In genomic region chr7:127231826-127232621, GRCm38 (mm10) we compare ENCODE assay signal across 8 mouse cellular contexts. TPM values are rescaled to one million over a fixed set of nuclear protein-coding genes. Genes with fewer than 3 reads are reported as not detected.
DNase-seq lines count a peak whose midpoint lies in the region; ATAC-seq and TF ChIP-seq lines count a peak whose summit lies in the region.

No protein-coding gene starts in this region.

- H3K36me3 ChIP-seq in heart, embryonic 10.5 days: peaks cover 51% of the 10 kb centered on the region
- peaks cover 22 to 50% of the 10 kb centered on the region in 2 experiments for H3K36me3 ChIP-seq in CH12.LX (replicated peaks in 1 of 2; ENCODE audit: control insufficient read depth in 1 of 2, insufficient read depth in 1 of 2, low read length in 1 of 2)
- H3K36me3 ChIP-seq in forebrain, embryonic 12.5 days (replicated peaks): peaks cover 48% of the 10 kb centered on the region
- H3K36me3 ChIP-seq in liver, embryonic 14.5 days (replicated peaks; ENCODE audit: control insufficient read depth, insufficient read depth, low read depth): peaks cover 16% of the 10 kb centered on the region

- no peak for ATAC-seq in forebrain, embryonic 12.5 days (ENCODE audit: low FRiP score)
- no peak for ATAC-seq in liver, embryonic 14.5 days (ENCODE audit: insufficient read depth)
- ATAC-seq in erythroid progenitor cell, adult 5-6 weeks (replicated peaks; ENCODE audit: low FRiP score, poor library complexity, severe bottlenecking): no peak

- H3K4me3 ChIP-seq in heart, embryonic 10.5 days: peak overlapping the region; percentile 94
- H3K4me3 ChIP-seq in CH12.LX (replicated peaks in 1 of 3; ENCODE audit: low read depth in 2 of 3, low read length in 2 of 3, poor library complexity in 1 of 3): peak overlapping the region; percentile 94 to 98 (median 97)
- peak overlapping the region; percentile 97 for H3K4me3 ChIP-seq in forebrain, embryonic 12.5 days (replicated peaks)
- peak overlapping the region; percentile 91 to 92 for H3K4me3 ChIP-seq in liver, embryonic 14.5 days (ENCODE audit: insufficient read depth in 1 of 2, low read depth in 2 of 2, low read length in 2 of 2)

- peak overlapping the region; percentile 61 for H3K9ac ChIP-seq in CH12.LX (ENCODE audit: insufficient read depth, low read depth)
- H3K9ac ChIP-seq in forebrain, embryonic 12.5 days: peak overlapping the region; percentile 99
- peak overlapping the region; percentile 92 for H3K9ac ChIP-seq in liver, embryonic 14.5 days (replicated peaks)

- dilution Hi-C loops in CH12.LX (cut with MboI; ENCODE audit: extremely low pct_ligation_motif_present, extremely low pct_unique_long_range_greater_than_20kb, low sequenced_read_pairs): no loop called here

- TF ChIP-seq EP300 in CH12.LX (IDR thresholded peaks at IDR 0.05; ENCODE audit: low read length): no peak
- no peak for TF ChIP-seq EP300 in liver, embryonic 14.5 days (IDR thresholded peaks at IDR 0.05; ENCODE audit: low read depth)

- H3K4me2 ChIP-seq in CH12.LX (ENCODE audit: insufficient read depth, low read depth, poor library complexity, severe bottlenecking): peak overlapping the region; percentile 67
- peak overlapping the region; percentile 86 for H3K4me2 ChIP-seq in forebrain, embryonic 12.5 days
- peak overlapping the region; percentile 85 for H3K4me2 ChIP-seq in liver, embryonic 14.5 days (ENCODE audit: low read depth)

- no peak for TF ChIP-seq CTCF in CH12.LX (conservative IDR thresholded peaks at IDR 0.05 in 1 of 2, IDR thresholded peaks at IDR 0.05 in 1 of 2; ENCODE audit: low read depth in 2 of 2, low read length in 2 of 2)
- TF ChIP-seq CTCF in liver, embryonic 14.5 days (IDR thresholded peaks at IDR 0.05; ENCODE audit: low read depth): no peak

- no peak for TF ChIP-seq POLR2A in CH12.LX (IDR thresholded peaks at IDR 0.05; ENCODE audit: low read depth, low read length)

- peaks cover 31% of the 10 kb centered on the region for H3K79me2 ChIP-seq in CH12.LX (replicated peaks; ENCODE audit: control insufficient read depth, extremely low read depth, insufficient read depth, poor library complexity, severe bottlenecking)

- 13% methylated on average over 20 of the region's 20 CpGs for WGBS in heart, embryonic 10.5 days
- 9% methylated on average over 20 of the region's 20 CpGs for WGBS in forebrain, embryonic 12.5 days
- WGBS in liver, embryonic 14.5 days (ENCODE audit: insufficient replicate concordance): 3% methylated on average over 20 of the region's 20 CpGs

- H3K27ac ChIP-seq in heart, embryonic 10.5 days: peak overlapping the region; percentile 98
- peak overlapping the region; percentile 34; the same call in 1 of the 2 replicates for H3K27ac ChIP-seq in CH12.LX (ENCODE audit: insufficient read depth, low read depth)
- peak overlapping the region; percentile 100 for H3K27ac ChIP-seq in forebrain, embryonic 12.5 days
- H3K27ac ChIP-seq in liver, embryonic 14.5 days: peak overlapping the region; percentile 85

- H3K4me1 ChIP-seq in heart, embryonic 10.5 days: peaks cover 31% of the 10 kb centered on the region
- peaks cover 4 to 43% of the 10 kb centered on the region in 2 experiments; a peak in 3 of 4 replicates for H3K4me1 ChIP-seq in CH12.LX (ENCODE audit: control insufficient read depth in 1 of 2, insufficient read depth in 2 of 2)
- H3K4me1 ChIP-seq in forebrain, embryonic 12.5 days: peaks cover 33% of the 10 kb centered on the region
- peaks cover 17 to 21% of the 10 kb centered on the region in 2 experiments for H3K4me1 ChIP-seq in liver, embryonic 14.5 days (replicated peaks; ENCODE audit: control insufficient read depth in 2 of 2, insufficient read depth in 2 of 2, low read length in 1 of 2)

- no peak for DNase-seq in heart, embryonic 10.5 days (ENCODE audit: low spot score)
- DNase-seq in heart, postnatal 4 days: no peak
- no peak for DNase-seq in CH12.LX (ENCODE audit: extremely low read depth)
- no peak for DNase-seq in liver, embryonic 14.5 days (ENCODE audit: low read depth in 3 of 3, low spot score in 3 of 3)
- no peak for DNase-seq in right cerebral cortex, postnatal 4 days
- no peak for DNase-seq in left cerebral cortex, postnatal 25 days (ENCODE audit: low spot score in 2 of 2)

- H3K9me3 ChIP-seq in heart, embryonic 10.5 days: no peaks in the 10 kb centered on the region
- H3K9me3 ChIP-seq in CH12.LX (replicated peaks; ENCODE audit: low read length): no peaks in the 10 kb centered on the region
- H3K9me3 ChIP-seq in forebrain, embryonic 12.5 days: no peaks in the 10 kb centered on the region
- H3K9me3 ChIP-seq in liver, embryonic 14.5 days (ENCODE audit: control insufficient read depth, low read length): no peaks in the 10 kb centered on the region

- in situ Hi-C loops in CH12.LX (cut with MboI; ENCODE audit: low pct_ligation_motif_present, low pct_unique_long_range_greater_than_20kb, low sequenced_read_pairs): no loop called here

- no peak for TF ChIP-seq RAD21 in CH12.LX (IDR thresholded peaks at IDR 0.05; ENCODE audit: low read depth, low read length)

- intact Hi-C loops in left cerebral cortex, postnatal 25 days (cut with DNase I): no loop called here

- no peaks in the 10 kb centered on the region for H3K27me3 ChIP-seq in heart, embryonic 10.5 days (ENCODE audit: insufficient read depth, poor library complexity, severe bottlenecking)
- no peaks in the 10 kb centered on the region for H3K27me3 ChIP-seq in CH12.LX (replicated peaks)
- no peaks in the 10 kb centered on the region for H3K27me3 ChIP-seq in forebrain, embryonic 12.5 days
- no peaks in the 10 kb centered on the region for H3K27me3 ChIP-seq in liver, embryonic 14.5 days (ENCODE audit: control insufficient read depth, insufficient read depth, low read length)

RNA-seq across cellular contexts. Expression of gene Zfp553, which starts 0.8 kb away (rescaled TPM):
- polyA plus RNA-seq in heart, embryonic 10.5 days (2016; fragmentation: Nextera tagmentation; extraction: Ambion mirVana): 30.5 and 42.9 TPM in 2 replicates
- 10 to 100 TPM in 1 of 2 experiments, 1 to 10 TPM in 1; 9.2 to 10.8 TPM for total RNA-seq in heart, postnatal 4 days (2021)
- 17.4 and 18.8 TPM in 2 replicates for total RNA-seq in CH12.LX (2012; rRNA removed)
- total RNA-seq in CH12.LX (2014; rRNA removed): 8.6 and 9.8 TPM in 2 replicates
- 15.0 and 15.2 TPM in 2 replicates for polyA plus RNA-seq in CH12.LX (2012; ENCODE audit: insufficient read length, low read depth)
- polyA plus RNA-seq in forebrain, embryonic 12.5 days (2016; fragmentation: Nextera tagmentation; extraction: Ambion mirVana): 77.6 and 80.2 TPM in 2 replicates
- polyA plus RNA-seq in liver, embryonic 14.5 days (2012; rRNA removed): 3.3 and 3.4 TPM in 2 replicates
- polyA plus RNA-seq in liver, embryonic 14.5 days (2014; fragmentation: Nextera tagmentation; extraction: Ambion mirVana): 2.4 and 2.8 TPM in 2 replicates
- 2.5 and 2.9 TPM in 2 replicates for total RNA-seq in erythroid progenitor cell, adult 5-6 weeks (2015; ENCODE audit: low replicate concordance)
- total RNA-seq in erythroid progenitor cell, adult 5-6 weeks (2017; ENCODE audit: low replicate concordance): 0.77 and 10.0 TPM in 2 replicates
- 10 to 100 TPM; 16.9 to 18.6 TPM for total RNA-seq in left cerebral cortex, postnatal 25 days (2021)

RNA-seq across cellular contexts. Expression of gene Sept1, which starts 0.9 kb away (rescaled TPM):
- polyA plus RNA-seq in heart, embryonic 10.5 days (2016; fragmentation: Nextera tagmentation; extraction: Ambion mirVana): 21.2 and 25.4 TPM in 2 replicates
- total RNA-seq in heart, postnatal 4 days (2021): 10 to 100 TPM; 11.2 to 12.1 TPM
- total RNA-seq in CH12.LX (2012; rRNA removed) (73.8 and 92.3 TPM in 2 replicates), CH12.LX (2014; rRNA removed) (42.1 and 42.7 TPM in 2 replicates)
- polyA plus RNA-seq in CH12.LX (2012; ENCODE audit: insufficient read length, low read depth): 147 and 171 TPM in 2 replicates
- 42.6 and 43.4 TPM in 2 replicates for polyA plus RNA-seq in forebrain, embryonic 12.5 days (2016; fragmentation: Nextera tagmentation; extraction: Ambion mirVana)
- 10.3 and 16.1 TPM in 2 replicates for polyA plus RNA-seq in liver, embryonic 14.5 days (2012; rRNA removed)
- polyA plus RNA-seq in liver, embryonic 14.5 days (2014; fragmentation: Nextera tagmentation; extraction: Ambion mirVana): 7.0 TPM in 2 replicates
- total RNA-seq in erythroid progenitor cell, adult 5-6 weeks (2015; ENCODE audit: low replicate concordance): 36.0 and 65.2 TPM in 2 replicates
- total RNA-seq in erythroid progenitor cell, adult 5-6 weeks (2017; ENCODE audit: low replicate concordance): 24.0 and 44.4 TPM in 2 replicates
- total RNA-seq in left cerebral cortex, postnatal 25 days (2021): 1 to 10 TPM; 3.4 to 3.6 TPM

RNA-seq across cellular contexts. Expression of gene Zfp771, which starts 12.1 kb away (rescaled TPM):
- polyA plus RNA-seq in heart, embryonic 10.5 days (2016; fragmentation: Nextera tagmentation; extraction: Ambion mirVana): 41.3 and 44.6 TPM in 2 replicates
- total RNA-seq in heart, postnatal 4 days (2021): 10 to 100 TPM; 11.6 to 14.2 TPM
- total RNA-seq in CH12.LX (2012; rRNA removed) (26.5 and 29.8 TPM in 2 replicates), CH12.LX (2014; rRNA removed) (23.9 and 27.0 TPM in 2 replicates)
- polyA plus RNA-seq in CH12.LX (2012; ENCODE audit: insufficient read length, low read depth): 34.7 and 35.5 TPM in 2 replicates
- 53.3 and 60.3 TPM in 2 replicates for polyA plus RNA-seq in forebrain, embryonic 12.5 days (2016; fragmentation: Nextera tagmentation; extraction: Ambion mirVana)
- polyA plus RNA-seq in liver, embryonic 14.5 days (2012; rRNA removed): 19.6 and 21.6 TPM in 2 replicates
- 11.0 TPM in 2 replicates for polyA plus RNA-seq in liver, embryonic 14.5 days (2014; fragmentation: Nextera tagmentation; extraction: Ambion mirVana)
- total RNA-seq in erythroid progenitor cell, adult 5-6 weeks (2015; ENCODE audit: low replicate concordance): 4.0 TPM in 1 of 2 replicates, not detected in the other
- 0.26 TPM in 1 of 2 replicates, not detected in the other for total RNA-seq in erythroid progenitor cell, adult 5-6 weeks (2017; ENCODE audit: low replicate concordance)
- 10 to 100 TPM; 55.3 to 55.5 TPM for total RNA-seq in left cerebral cortex, postnatal 25 days (2021)

RNA-seq across cellular contexts. Expression of gene Mylpf, which starts 23.3 kb away (rescaled TPM):
- 40.4 and 51.1 TPM in 2 replicates for polyA plus RNA-seq in heart, embryonic 10.5 days (2016; fragmentation: Nextera tagmentation; extraction: Ambion mirVana)
- total RNA-seq in heart, postnatal 4 days (2021): 10 to 100 TPM in 1 of 2 experiments, 1 to 10 TPM in 1; 3.1 to 33.0 TPM
- total RNA-seq in CH12.LX (2012; rRNA removed): 3.0 and 4.2 TPM in 2 replicates
- total RNA-seq in CH12.LX (2014; rRNA removed): 0.49 and 3.2 TPM in 2 replicates
- 4.1 and 5.2 TPM in 2 replicates for polyA plus RNA-seq in CH12.LX (2012; ENCODE audit: insufficient read length, low read depth)
- polyA plus RNA-seq in forebrain, embryonic 12.5 days (2016; fragmentation: Nextera tagmentation; extraction: Ambion mirVana): 9.2 and 10.1 TPM in 2 replicates
- 10.6 and 15.6 TPM in 2 replicates for polyA plus RNA-seq in liver, embryonic 14.5 days (2012; rRNA removed)
- polyA plus RNA-seq in liver, embryonic 14.5 days (2014; fragmentation: Nextera tagmentation; extraction: Ambion mirVana): 31.0 and 31.1 TPM in 2 replicates
- 24.3 and 28.1 TPM in 2 replicates for total RNA-seq in erythroid progenitor cell, adult 5-6 weeks (2015; ENCODE audit: low replicate concordance)
- 25.7 and 48.9 TPM in 2 replicates for total RNA-seq in erythroid progenitor cell, adult 5-6 weeks (2017; ENCODE audit: low replicate concordance)
- 1 to 10 TPM; 2.8 to 3.3 TPM for total RNA-seq in left cerebral cortex, postnatal 25 days (2021)

RNA-seq across cellular contexts. Expression of gene Tbc1d10b, which starts 23.8 kb away (rescaled TPM):
- 26.4 and 28.3 TPM in 2 replicates for polyA plus RNA-seq in heart, embryonic 10.5 days (2016; fragmentation: Nextera tagmentation; extraction: Ambion mirVana)
- 10 to 100 TPM; 41.0 to 42.5 TPM for total RNA-seq in heart, postnatal 4 days (2021)
- total RNA-seq in CH12.LX (2012; rRNA removed): 25.9 and 28.0 TPM in 2 replicates
- 17.9 and 18.2 TPM in 2 replicates for total RNA-seq in CH12.LX (2014; rRNA removed)
- 25.6 and 26.6 TPM in 2 replicates for polyA plus RNA-seq in CH12.LX (2012; ENCODE audit: insufficient read length, low read depth)
- 30.8 and 34.3 TPM in 2 replicates for polyA plus RNA-seq in forebrain, embryonic 12.5 days (2016; fragmentation: Nextera tagmentation; extraction: Ambion mirVana)
- polyA plus RNA-seq in liver, embryonic 14.5 days (2012; rRNA removed): 12.8 and 15.5 TPM in 2 replicates
- 10.9 and 13.2 TPM in 2 replicates for polyA plus RNA-seq in liver, embryonic 14.5 days (2014; fragmentation: Nextera tagmentation; extraction: Ambion mirVana)
- total RNA-seq in erythroid progenitor cell, adult 5-6 weeks (2015; ENCODE audit: low replicate concordance): 25.6 and 36.4 TPM in 2 replicates
- total RNA-seq in erythroid progenitor cell, adult 5-6 weeks (2017; ENCODE audit: low replicate concordance): 85.3 and 173 TPM in 2 replicates
- total RNA-seq in left cerebral cortex, postnatal 25 days (2021): 10 to 100 TPM; 90.2 to 97.5 TPM

Comparison
In these comparisons a context has a peak if more than half of its experiments do, and no peak if none do; other contexts are left out.
1. H3K27ac ChIP-seq: peak in every context shown above with its lines; median percentile 100 in forebrain, embryonic 12.5 days; 98 in heart, embryonic 10.5 days; 85 in liver, embryonic 14.5 days; 34 in CH12.LX.